Mouse (Mus musculus) heart, postnatal 4 days (tissue): ENCODE measurements at regions not wholly inside any gene's neighbourhood (a gene's known extent, or its start where the extent isn't known, plus 50 kb on each side); places are given as distances from the start of the nearest gene placed in this dataset.

ENCODE experiments used
- DNase-seq: peaks from one replicate; pipeline ENCODE4 v3.0.0; 2021

DNA sequence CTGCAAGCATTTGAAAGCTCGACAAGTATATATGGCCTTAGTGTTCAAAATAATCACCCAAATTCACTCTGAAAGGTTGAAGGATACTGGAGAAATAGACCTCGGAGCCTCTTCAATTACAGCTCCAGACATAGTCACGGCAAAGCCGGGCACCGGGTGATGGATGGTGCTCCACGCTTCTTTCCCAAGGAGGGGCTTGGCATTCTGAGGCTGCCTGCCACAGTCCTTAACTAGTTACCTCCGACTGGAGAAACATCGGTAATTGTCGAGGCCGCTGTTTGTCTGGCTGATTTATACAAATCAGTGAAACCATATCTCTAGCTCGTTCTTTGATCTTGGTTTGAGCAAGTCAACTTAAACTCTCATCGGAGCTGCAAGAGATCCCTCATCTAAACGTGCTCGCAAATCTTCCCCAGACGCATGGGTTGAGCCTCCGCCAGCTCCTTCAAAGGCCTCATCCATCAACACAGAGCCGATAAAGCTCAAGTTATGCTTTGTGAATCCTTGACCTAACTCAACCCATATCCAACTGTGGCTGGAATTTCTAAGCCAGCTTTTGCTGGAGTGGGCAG, 145.4 kb upstream of the Stx16 start:
- DNase-seq = no peak

DNA sequence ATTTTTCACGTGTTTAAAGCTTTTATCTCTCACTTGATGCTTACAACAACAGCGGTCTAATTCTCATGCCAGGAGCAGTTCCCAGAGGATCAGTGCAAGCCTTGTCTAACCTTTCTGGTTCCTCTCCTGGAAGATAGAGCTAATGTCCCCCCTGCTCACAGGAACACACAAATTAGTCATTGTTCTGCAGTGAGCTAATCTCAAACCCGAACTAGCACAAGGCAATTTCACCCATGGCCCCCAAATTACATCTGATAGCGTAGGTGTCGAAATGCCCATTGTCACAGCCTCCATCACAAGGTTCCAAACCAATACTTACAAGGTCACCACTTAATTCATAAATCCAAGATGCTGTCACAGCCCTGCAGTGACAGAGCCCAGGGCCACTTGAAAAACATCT, 140.4 kb upstream of the Stx16 start:
- DNase-seq = no peak

DNA sequence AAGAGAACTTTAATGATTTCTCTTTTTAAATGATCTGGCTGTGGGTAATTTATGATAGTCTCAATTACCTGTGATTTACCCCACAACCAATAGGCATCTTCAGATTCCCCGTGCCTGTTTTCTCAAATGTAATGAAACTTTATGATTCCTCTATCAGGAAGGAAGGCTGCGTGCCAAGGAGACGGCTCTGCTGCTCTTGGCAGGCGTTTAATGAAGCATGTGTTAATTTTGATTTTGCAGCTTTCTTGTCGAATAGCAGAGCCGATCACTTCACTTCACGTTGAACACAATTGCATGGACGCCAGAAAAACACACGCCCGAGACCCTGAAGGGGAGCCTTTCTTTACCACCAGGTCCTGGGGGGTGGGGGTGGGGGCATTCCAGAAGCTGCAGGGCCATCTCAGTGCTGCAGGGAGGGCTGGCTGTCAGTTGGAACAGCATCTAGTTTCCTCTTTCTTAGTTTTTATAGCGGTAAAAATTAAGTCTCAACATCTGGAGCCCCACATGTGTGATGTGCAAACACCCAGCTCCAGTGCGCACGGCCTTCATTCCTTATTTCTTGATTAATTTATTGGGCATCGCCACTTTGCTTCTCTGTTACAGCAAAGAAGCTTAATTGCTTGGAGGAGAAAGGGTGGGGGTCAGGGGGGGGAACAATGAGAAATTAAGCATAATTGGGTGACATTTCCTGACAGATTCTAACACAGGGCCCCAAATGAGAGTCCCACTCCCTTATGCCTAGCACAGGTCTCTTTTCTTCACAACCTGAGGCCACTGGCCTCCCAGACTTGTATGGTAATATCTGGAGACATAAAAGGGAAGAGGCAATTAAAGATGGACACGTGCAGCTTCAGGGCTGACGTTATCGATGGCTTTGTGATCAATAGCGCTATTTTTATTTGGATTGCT, 138.3 kb upstream of the Stx16 start:
- peak; percentile 14 for DNase-seq

DNA sequence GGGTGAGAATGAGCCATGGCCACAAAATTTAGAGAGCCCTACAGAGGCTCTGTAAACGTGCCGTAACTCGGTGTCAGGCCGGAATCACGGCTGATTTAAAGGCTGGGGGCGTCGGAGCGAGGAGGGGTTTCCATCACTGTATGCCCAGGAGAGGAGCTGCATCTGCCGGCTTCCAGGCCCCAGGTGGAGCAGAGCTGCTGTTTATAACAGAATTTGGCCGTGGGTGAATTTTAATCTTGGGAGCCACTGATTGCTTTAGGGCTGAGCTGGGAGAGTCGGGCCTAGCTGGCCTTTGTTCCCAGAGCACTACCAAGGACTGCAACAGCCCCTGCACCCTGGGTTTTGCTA, 137.7 kb upstream of the Stx16 start:
- no peak for DNase-seq

DNA sequence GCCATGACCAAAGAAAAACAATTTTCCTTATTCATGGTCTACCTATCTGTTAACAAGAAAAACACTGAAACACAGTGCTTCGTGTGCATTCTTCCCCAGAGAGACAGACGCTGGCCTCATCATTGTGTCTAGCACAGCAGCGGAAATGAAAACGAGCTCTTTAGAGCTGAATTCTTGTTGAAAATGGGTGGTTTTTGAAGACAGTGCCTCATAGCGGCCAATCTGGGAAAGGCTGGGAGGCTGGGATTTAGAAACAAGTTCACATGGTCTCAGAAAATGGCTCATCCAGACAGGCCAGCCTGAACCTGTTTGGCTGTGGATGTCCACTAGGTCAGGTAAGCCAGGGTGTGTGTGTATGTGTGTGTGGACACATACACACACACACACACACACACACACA, 130.7 kb upstream of the Stx16 start:
- no peak for DNase-seq

DNA sequence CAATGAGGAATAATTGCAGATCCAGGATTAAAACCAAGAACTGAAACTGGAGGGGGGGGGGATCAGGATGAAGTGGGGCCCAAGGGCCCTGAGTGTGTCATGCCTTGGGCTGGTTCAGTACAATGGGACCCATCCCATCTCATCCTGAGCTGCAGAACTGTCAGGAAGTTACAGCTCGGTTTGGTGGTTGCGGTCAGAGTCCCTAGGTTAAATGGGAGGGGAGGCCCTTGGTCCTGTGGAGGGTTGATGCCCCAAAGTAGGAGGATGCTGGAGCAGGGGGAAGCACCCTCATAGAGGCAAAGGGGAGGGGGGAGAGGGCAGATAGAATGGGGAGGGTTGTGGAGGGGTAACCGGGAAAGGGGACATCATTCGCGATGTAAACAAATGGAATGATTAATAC, 127.5 kb upstream of the Stx16 start:
- DNase-seq = no peak

DNA sequence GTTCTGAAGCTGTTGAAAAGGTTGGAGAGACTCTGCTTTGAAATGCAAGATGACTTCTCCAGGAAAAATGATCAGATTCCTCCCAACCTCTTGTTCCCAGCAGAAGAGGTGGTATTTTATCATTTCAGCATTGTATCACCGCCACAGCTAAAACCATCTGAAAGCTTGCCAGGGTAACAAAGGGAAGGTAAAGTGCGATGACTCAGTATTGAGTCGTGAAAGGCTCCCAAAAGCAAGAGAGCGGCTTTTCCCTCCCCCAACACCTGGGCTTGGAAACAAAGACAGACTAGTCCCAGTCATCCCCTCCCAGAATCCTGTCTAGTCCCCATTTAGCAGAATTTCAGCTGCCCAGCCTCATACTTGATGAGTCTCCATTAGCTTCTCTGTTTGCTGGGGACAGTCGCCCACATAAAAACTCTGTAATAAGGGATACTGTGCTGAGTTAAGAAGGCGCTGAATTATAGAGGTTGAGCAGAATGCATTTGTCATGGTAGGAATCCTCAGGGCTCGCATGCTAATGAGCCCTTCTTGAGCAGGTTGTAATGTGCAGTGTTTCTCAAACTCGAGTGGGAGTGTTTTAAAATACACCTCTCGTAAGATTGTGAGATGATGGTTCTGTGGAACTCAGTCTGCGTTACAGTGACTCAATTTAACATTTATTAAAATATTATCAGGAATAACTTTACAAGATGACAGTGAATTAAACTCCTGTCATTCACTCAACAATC, 125.8 kb upstream of the Stx16 start:
- DNase-seq = no peak

DNA sequence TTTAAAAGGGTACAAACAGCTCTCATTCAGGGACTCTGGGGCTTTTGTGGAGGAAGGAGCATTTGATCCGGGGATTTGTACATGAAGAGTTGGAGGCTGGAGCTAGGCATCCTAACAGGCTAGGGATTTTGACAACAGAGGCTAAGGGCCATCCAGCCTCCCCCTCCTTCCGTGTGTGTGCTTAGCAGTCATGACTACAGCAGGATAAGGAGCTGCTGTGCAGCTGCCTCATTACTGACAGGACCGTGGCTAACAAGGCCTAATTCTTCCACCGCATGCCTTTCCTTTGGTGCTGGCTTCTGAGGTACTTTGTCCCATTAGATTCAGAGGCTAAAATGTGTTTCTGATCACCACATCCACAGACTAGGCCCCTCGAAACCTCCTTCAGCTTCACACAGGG, 110.0 kb upstream of the Stx16 start:
- no peak for DNase-seq

DNA sequence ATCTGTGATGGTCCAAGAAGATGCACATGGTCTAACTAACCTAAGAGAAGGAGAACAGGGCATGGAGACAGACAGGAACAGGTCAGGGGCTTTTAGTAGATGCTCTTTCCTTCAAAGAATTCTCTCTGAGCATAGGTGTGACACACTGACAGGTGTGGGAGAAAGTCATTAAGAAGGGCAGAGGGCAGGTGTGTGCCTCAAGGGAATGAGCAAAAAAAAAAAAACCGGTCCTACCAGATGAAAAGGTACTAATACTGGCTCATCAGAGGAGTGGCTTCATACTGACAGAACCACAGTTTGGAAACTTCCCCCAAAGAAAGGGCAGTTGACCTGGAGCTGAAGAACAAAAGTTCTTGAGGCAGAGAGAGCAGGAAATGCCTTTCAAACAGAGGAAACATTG, 105.3 kb upstream of the Stx16 start:
- DNase-seq = no peak

DNA sequence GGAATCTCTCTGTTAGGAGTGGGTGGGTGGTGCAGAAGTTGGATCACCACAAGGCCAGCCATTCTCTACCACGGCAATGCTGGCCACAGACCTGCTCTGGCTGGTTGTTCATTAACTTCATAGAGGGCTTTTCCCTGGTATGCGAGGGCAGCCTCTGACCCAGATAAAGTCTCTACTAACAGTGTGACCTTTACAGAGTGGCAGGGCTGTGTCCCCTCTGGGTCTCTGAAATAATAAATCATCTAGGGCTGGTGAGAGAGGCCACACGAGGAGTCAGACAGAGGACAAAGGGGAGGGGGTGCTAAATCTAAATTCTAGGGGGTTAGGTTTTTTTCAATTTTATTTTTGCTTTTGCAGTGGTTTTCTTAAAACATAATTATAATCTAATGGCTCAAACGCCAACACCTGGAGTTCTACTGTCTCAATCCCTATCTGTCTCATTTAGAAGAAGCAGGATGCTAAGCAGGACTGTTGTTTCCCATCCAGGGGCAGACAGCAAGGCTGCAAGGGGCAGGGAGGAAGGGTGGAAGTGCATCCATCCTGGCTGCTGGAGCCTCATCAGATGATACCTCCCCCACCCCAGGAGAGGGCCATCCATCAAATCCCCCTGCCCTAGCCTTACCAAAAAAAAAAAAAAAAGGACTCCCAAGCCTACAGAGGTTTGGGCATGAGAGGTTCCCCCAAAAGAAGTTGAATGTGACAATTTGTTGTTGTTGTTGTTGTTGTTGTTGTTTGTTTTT, 99.6 kb upstream of the Stx16 start:
- DNase-seq = no peak

DNA sequence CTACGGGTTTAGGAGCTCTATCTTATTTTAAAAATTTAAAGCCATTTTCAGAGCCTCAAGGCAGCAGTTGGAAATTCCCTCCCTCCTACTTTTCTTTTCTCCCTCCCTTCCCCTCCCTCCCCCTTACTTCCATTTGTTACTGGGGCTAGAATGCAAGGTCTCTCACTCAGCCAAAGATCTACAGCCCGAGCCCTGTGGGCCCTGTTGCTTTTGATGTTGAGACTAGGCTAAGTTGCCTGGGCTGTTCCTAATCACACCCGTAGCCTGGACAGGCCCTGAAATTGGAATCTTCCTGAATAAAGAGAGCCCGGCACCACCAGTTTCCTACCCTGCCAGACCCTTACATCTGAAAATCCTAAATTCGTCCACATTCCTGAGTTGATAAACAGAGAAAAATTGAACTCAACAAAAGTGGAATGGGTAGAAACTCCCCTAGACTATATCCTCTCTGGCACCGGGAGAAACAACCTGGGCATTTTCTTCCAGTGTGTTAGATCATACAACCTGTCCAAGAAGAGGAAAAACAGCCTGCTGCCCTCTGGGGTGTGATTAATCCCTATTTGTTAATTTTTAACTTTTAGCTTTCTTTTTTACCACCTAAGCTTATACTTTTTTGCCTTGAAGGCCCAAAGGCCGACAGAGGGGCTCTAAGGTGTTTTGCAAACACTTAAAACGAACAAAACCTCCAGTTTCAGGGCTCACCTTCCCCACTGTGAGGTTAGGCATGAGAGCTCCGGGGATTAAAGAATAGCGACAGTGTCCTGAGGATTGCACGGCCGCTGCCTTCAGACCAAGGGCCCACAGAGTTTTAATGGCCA, 98.7 kb upstream of the Stx16 start:
- DNase-seq = no peak

DNA sequence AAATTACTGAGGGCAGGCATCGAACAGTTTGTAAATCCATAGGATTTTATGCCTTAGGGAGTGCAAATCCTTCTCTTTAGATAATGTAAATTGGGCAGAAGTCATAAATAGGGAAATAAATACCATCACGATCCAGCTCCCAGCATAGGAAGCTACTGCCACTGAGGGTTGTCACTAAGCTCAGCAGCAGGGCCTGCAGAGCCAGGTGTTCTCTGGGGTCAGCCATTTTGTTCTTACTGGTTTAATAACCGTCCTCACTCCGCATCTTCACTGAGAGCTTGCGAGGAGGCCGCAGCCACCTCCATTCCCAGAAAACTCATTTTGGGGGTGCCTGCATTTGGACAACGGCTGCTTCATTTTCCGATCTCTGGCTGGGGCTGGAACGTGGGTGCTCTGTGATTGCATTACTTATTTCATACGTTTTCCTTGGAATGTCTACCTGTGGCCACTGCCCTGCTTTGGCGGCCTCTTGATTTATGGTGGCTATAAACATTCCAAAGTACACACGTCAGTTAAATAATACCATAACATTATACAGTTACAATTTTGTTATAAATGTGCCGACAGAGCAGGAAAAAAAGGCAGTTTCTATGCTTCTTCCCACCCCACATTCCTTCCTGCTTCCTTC, 97.9 kb upstream of the Stx16 start:
- DNase-seq = no peak

DNA sequence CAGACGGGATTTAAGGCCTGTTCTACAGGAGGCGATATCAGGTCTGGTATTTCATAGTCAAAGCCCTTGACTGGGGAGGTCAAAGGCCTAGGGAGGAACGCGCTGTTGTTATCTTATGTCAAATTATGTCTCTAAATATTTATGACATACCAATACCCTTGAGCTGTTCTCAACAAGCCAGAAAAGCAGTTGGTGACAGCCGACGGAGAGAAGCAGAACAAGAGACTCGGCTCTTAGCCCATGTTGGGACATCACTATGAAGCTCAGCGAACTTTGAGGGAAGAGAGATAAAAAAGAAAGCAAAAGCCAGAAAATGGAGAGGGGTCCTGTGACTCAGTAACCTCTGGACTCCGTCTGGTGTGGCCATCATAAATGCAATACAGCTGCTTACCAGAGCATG, 95.1 kb upstream of the Stx16 start:
- no peak for DNase-seq

DNA sequence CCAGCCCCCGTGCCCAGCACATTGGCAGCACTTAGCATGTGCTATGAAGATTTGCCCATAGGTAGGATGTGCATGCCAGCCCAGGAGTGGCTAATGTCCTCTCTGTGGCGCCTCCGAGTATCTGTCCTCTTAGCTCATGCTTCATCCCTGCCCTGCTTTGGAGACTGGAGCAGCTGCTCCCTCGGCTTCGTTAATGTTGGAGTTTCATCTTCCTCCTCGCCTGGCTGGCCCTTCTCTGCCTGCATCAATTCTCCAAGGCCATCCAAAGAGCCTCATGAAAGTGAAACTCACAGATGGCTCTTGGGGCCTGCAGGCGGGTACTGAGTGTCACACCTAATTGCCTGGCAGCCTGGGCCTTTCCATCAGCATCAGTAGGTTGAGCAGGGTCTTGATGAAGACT, 88.6 kb upstream of the Stx16 start:
- no peak for DNase-seq

DNA sequence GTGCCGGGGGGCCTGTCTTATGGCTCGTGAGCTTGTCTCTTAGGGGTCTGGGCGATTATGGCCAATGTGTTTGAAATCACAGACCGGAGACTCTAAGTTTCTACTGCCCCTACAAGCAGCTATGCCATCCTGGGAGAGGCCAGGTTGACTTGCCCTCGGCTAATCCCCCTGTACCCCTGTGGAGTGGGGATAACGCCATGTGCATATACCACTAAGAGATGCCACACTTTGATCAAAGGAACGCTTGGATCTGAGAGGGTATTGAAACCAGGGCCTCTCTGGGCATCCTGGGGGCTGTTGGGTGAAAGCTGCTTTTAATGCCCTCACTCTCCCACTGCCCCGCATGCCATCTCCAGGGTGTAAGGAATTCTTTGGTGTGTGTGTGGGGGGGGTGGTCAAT, 88.2 kb upstream of the Stx16 start:
- DNase-seq = no peak

DNA sequence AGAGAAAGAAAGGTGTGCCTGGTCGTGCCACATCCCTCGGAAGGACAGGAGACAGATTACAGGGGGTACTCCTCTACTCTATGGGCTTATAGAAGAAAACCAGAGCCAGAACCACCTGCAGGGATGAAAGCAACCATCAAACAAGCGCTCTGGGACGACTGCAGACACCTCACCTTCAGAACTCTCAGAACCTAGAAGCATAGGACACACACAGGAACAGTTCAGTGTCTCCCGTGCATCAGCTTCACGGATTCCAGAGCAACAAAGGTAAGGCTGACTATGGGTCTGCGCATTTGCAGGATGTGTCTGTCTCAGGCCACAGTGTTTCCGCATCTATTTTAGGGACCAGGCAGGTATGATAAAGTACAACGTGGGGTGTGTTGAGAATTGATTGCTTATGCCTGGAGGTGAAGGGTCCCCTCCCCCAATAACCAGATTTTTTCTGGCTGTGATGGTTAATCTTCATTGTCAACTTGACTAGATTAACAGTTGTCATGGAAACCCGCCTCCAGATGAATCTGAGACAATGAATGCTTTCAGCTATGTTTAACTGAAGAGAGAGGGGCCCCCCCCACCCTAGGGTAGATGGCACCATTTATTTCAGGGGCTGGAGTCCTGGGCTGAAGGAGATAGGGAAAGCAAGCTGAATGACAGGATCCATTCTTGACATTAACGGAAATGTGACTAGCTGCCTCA, 87.3 kb upstream of the Stx16 start:
- DNase-seq = no peak

DNA sequence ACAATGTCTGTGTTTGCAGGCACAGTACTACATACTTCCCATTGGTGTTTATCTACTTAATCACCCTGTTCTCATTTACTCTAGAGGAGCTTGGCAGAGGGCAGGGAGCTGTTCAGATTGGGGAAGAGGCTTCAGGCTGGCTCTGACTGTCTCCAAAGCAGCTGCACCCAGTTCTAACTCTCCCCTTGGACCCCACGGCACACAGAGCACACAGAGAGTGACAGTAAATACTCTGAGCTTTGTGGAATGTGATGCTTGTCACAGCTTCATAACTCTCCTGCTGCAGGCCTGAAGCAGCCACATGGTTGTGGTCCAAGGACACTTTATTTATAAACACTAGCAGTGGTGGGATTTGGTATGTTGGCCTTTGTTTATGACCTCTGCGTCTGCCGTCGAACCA, 85.4 kb upstream of the Stx16 start:
- no peak for DNase-seq

DNA sequence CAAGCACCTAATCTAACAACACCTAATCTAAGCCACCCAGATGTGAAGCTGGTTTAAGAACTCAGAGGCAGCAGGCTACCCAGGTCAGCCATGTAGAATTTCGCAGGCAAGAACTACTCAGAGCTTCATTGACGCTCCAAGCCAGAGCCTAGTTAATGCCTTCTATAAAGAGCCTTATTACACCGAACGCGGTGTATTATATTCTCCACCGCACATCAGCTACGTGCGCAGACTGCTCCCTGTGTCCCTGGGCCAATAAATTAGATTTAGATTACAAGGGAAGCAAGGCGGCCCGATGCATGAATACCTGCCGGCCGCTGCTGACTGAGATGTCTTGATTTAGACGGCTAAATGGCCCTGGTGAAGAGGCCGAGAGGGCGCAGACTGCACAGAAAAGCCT, 84.7 kb upstream of the Stx16 start:
- no peak for DNase-seq

DNA sequence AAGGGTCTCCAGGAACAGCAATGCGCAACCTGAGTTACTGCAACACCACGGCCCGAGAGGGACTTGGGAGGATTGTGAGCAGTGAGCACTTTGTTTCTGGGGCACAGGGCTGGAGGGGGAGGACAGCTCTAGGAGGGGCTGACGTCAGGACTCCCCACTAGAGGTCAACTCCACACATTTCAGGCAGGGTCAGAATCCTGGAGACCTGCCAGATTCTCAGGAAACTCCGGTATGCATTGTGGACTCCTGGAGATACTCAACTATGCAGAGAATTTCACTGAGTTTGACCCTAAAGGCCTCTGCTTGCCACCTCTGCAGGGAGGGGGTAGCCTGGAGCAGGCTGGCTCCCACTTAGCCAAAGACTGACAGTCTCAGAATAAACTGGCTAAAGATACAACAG, 84.1 kb upstream of the Stx16 start:
- DNase-seq = peak; percentile 41

DNA sequence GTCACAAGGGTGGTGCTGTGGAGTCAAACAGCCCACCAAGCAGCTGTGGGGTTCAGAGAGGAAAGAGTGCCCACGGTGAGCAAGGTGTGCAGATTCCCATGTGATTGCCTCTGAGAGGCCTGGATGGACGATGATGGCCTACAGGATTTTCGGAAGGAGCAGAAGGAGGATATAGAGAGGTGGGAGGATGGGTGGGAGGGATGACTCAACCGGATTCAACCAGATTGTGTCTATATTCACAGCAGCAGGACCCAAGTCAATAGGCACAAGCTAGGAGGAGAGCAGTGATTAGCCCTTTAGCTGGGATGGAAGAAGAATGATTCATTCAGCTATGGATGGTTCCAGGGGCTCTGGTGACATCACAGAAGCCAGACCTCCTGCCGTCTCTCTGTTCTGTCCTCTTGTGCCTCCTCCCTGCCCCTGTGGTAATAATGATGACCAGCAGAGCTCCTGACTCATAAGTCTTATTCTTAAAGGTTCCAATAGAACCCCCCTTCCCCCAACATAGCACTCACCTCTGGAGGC, 82.6 kb upstream of the Stx16 start:
- no peak for DNase-seq
